Mouse (Mus musculus) spleen, embryonic (tissue): ENCODE measurements around the gene Ift27.

Experiments used
- CTCF ChIA-PET: fragments of 350-600 bp; sonication (Branson Sonifier 250); formaldehyde crosslinking; loops from one replicate; lab custom pipeline; 2022; lab: Charles Lee

Gene Ift27

DNA sequence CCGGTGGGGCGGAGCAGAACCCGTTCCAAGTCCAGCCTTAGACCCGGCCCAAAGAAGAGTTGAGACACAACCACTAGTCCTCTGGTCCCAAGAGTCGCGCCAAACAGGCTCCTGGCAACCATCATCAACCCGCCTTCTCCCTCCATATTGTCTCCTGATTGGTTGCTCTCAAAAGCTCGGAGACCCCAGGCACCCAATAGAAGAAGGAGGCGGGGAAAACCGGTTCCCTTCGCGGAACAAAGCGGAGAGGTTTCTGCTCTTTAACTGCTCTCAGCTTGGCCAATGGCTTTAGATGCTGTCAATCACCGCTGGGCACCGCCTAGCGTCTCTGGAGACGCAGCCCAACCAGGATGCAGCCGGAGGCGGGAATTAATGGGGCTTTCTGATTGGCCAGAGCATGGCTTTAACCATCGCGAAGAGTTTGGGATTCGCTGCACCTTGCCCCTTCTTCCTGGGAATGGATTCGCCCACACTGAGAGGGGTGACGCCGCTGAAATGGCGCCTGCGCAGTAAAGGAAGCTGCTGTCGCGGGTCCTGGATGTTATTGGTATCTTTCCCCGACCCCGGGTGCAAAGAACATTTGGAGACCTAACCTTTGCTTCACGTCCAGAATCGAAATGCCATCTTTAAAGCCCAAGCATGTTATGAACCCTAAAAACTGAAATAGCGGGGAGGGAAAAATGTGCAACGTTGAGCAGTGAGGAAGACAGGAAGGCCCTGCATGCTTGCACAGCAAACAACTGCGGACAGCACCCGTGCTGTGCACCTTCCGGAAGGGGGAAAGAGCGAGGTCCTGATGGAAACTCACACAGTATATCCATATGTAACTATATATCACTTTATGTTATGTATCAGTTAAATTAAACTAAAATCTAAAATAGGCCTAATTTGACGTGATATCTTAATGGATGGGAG is at the start of gene Ift27:
Ift27 (minus strand) TSS at position 136 of the 915 bp plus-strand sequence.
- CTCF ChIA-PET: interaction anchor here (0.5 kb wide), 1 partner anchor 65 kb away, joined by 4 read pairs; no protein-coding TSS in a partner anchor

DNA sequence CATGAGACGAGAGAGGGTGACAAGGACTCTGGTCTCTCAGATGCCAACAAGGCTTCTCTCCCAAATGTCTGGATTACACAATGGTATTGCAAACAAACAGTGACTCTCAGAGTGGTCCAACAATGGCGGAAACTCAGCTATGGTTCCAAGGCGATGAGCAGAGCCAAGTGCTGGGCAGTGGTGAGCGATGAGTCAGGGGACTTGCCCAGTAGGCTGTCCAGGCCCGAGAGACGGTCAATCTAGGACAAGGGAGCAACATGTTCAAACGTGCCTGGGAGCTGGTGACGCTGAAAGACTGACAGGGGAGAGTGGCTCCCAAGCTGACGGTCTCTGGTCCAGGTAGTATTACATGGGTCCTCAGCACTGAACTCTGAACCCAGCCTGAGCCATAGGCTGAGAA is 41.4 kb upstream of the Ift27 start:
- CTCF ChIA-PET: interaction anchor here (0.6 kb wide), 1 partner anchor 250 kb away, joined by 3 read pairs; no protein-coding TSS in a partner anchor

- CTCF ChIA-PET: interaction anchor here (0.7 kb wide), 1 partner anchor 27 kb away, joined by 7 read pairs; no protein-coding TSS in a partner anchor
Observed at GRCm38 (mm10) chr15:78211367-78211766, 37.5 kb upstream of the Ift27 start.

GRCm38 (mm10) chr15:78210203-78210602 is 36.3 kb upstream of the Ift27 start:
- CTCF ChIA-PET: no interaction called here

- CTCF ChIA-PET: no interaction called here
Observed at GRCm38 (mm10) chr15:78206312-78206711, 32.4 kb upstream of the Ift27 start, which contains the start of gene Pvalb. Gene Pvalb, minus strand, starts transcription at chr15:78206400.

- CTCF ChIA-PET: interaction anchor here (1.0 kb wide), 1 partner anchor 27 kb away, joined by 3 read pairs; no protein-coding TSS in a partner anchor
Observed at GRCm38 (mm10) chr15:78205192-78205591, 31.3 kb upstream of the Ift27 start.

GRCm38 (mm10) chr15:78204053-78204847 is 30.3 kb upstream of the Ift27 start:
- CTCF ChIA-PET: interaction anchor here (1.0 kb wide), 1 partner anchor 26 kb away, joined by 3 read pairs; no protein-coding TSS in a partner anchor

- CTCF ChIA-PET: interaction anchor here (0.6 kb wide), 1 partner anchor 1110 kb away, joined by 8 read pairs; no protein-coding TSS in a partner anchor
Observed at GRCm38 (mm10) chr15:78195096-78195880, 21.4 kb upstream of the Ift27 start.

DNA sequence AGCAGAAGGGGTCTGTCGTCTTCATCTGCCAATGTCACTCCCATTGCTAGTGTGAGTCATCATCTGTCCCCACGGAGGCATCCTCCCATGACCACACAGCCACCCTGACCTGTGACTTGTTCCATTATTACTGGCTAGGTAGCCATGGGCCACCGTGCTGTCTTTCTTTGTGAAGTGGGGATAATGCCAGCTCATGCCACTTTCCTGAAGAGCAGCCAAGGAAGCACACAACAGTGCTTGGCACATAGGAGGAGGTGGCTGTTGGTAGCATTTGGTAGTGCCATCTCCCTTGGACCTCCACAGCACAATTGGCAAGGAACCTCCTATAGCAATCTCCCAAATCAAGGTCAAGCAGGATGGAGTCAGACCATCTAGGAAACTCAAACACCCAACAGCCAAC is 20.4 kb upstream of the Ift27 start:
- CTCF ChIA-PET: no interaction called here

DNA sequence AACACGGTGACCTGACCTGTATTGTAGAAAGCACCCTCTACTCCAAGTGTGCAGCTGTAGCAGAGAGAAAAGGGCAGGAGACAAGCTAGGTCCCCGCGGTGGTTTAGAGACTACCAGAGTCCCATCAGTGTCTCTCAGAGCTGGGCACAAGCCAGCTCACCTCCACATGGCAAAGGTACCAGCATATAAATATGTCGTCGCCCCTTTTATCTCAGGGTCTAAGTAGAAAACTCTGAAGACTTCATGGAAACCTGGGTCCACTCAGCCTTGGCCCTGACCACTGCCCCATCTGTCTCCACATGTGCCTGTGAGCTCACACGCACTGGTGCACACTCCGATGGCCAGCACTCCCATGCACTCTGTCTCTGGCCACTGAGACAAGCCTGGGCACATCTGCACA is 15.7 kb upstream of the Ift27 start:
- CTCF ChIA-PET: no interaction called here

- CTCF ChIA-PET: no interaction called here
Observed at GRCm38 (mm10) chr15:78188546-78188945, 14.6 kb upstream of the Ift27 start.

GRCm38 (mm10) chr15:78186906-78187305 is 13.0 kb upstream of the Ift27 start:
- CTCF ChIA-PET: interaction anchor here (0.5 to 0.7 kb wide), 2 partner anchors 25 to 427 kb away, joined by 3 to 7 read pairs; no protein-coding TSS in a partner anchor

DNA sequence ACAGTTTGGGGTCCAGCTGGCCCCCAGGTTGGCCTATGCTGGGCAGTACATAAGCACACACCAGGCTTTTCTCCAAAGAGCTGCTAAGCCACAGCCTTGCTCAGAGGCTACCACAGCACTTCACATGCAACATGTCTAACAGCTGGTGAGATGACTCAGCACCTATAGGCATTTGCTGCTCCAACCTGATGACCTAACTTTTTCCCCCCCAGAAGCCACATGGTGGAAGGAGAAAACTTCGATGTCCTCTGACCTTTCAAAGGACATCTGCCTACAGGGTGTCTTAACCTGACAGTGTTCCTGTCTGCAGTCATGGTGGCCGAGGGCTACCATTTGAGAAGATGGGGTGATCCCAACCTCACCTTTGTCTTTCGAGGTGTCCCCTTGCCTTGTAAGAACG is 11.7 kb upstream of the Ift27 start:
- CTCF ChIA-PET: interaction anchor here (0.6 kb wide), 1 partner anchor 130 kb away, joined by 3 read pairs; no protein-coding TSS in a partner anchor

GRCm38 (mm10) chr15:78184855-78185254 is 10.9 kb upstream of the Ift27 start:
- CTCF ChIA-PET: interaction anchor here (0.7 kb wide), 1 partner anchor 169 kb away, joined by 5 read pairs; no protein-coding TSS in a partner anchor

DNA sequence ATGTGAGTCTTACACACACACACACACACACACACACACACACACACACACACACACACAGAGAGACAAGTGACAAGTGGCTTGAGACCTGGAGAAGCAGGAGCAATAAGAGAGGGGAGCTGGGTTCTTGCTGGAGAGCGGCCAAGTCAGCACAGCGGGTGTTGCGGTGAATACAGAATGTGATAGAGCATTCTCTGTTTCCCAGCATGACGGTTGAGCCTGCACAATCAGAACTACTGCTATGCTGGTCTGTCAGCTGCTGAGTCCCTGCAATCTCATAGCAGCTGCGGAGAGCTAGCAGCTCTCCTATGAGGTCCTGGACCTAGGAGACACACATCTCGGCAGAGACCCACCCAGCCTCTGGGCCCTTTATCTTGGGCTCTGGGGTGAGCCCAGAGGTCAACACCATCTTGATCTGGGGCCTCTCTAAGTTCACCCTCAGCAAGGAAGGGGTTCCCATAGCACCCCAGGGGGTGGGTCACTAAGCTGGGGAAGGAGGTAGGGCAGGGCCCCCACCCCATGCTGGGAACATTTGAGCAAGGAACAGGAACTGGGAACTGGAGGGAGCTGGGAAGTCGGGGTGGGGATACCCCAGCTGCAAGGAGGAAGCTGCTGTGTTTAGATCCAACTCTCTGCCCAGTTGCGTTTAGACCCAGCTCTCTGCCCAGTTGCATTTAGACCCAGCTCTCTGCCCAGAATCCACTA is 7.9 kb upstream of the Ift27 start:
- CTCF ChIA-PET: interaction anchor here (0.5 kb wide), 1 partner anchor 248 kb away, joined by 3 read pairs; no protein-coding TSS in a partner anchor

GRCm38 (mm10) chr15:78179775-78180174 is 5.9 kb upstream of the Ift27 start:
- CTCF ChIA-PET: interaction anchor here (0.5 to 0.7 kb wide), 2 partner anchors 836 to 1308 kb away, joined by 3 to 4 read pairs; no protein-coding TSS in a partner anchor

GRCm38 (mm10) chr15:78178397-78178796 is 4.5 kb upstream of the Ift27 start:
- CTCF ChIA-PET: interaction anchor here (1.2 to 1.3 kb wide), 2 partner anchors 27 to 190 kb away, joined by 3 to 5 read pairs; no protein-coding TSS in a partner anchor

DNA sequence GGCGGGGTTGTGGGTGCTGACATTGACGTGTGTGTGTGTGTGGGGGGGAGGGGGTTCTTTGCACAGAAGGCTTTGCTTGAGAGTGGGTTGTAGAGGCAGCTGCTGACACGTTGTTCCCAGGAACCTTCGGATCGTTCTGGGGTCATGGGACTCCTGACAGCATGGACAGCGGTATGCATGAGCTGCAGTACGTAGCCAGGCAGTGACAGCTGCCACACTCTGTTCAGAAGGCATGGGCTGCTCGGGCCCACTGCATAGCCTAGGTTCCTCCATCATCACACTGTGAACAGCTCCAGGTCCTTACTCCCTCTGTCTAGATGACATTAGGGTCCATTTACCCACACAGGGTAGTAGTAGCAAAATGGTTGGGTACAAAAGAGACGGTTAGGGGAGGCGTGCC is 3.4 kb upstream of the Ift27 start:
- CTCF ChIA-PET: no interaction called here

DNA sequence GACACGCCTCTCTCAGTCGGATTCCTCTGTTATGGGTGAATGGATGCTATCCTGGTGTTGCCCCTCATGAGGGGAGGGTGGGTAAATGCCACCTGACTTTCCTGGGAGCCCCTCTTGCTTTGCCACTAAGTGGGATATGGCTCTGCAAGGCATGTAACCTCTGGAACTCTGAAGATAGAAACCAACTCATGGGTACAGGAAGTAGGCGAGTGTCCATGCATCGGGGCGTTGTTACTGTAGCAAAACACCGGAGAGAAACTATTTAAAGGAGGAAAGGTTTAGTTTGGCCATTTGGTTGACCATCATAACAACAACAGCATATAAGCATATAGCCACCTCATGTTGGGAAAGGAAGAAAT is 959 bp upstream of the Ift27 start:
- CTCF ChIA-PET: interaction anchor here (1.4 kb wide), 1 partner anchor 194 kb away, joined by 3 read pairs; no protein-coding TSS in a partner anchor
